Mouse (Mus musculus) thymus, adult 18-20 months (tissue): Measurements from ENCODE around the gene Neu2.

Experiments used
- DNase-seq, 2 experiments: peaks; one replicate each; pipeline ENCODE4 v3.0.0; 2022; ENCODE audit warnings: mixed read lengths in 2 of 2

Gene Neu2

DNA sequence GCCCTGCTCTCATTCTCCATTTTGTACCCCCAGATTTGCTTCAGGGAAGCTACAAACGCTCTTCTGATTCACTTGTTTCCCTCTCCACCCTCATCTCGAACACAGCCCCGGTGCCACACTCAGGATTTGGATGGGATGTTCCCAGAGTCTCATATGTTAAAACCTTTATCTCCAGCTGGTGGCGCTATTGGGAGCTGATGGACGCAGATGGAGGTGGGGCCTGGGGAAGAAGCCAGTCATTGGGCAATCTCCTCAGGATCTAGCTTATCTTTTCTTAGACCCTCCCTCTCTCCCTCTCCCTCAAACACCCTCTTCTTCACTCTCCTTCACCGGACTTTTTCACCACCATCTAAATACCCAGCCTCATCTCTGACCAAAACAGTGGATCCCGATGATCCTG lies 31.9 kb downstream of the Neu2 start:
- DNase-seq = no peak

DNA sequence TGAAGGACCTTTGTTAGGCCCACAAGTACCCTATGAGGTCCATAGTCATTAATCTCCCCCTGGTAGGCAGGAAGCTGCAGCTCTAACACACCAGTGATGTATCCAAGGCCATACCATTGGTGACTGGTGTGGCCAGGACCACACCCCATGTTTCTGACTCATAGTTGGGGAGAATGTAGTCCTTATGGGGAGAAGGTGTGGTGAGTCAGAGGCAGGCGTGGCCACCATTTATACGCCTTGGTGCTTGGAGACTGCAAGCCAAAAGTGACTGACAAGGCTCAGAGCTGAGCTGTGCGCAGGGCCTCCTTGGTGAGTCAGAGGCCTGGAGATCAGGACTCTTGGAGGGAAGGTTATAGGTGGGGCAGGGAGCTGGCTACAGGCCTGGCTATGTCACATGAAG lies 41.3 kb downstream of the Neu2 start:
- no peak for DNase-seq

DNA sequence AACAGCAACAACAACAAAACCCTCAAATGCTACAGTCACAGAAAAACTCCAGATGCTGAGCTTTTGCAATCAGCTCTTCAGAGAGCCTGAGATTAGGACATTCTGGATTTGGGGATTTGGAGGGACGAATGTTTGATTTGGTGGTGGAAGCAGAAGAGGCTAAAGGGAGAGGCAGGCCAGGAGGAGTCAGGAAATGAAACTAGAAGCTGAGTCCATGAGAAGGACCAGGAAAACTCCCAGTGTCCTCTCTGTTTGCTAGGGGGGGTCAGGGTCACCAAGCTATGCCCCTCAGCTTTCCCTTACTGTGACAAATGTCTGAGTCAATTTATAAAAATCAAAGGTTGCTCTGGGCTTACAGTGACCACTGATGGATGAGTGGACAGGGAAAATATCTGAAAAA lies 43.9 kb downstream of the Neu2 start:
- no peak for DNase-seq

DNA sequence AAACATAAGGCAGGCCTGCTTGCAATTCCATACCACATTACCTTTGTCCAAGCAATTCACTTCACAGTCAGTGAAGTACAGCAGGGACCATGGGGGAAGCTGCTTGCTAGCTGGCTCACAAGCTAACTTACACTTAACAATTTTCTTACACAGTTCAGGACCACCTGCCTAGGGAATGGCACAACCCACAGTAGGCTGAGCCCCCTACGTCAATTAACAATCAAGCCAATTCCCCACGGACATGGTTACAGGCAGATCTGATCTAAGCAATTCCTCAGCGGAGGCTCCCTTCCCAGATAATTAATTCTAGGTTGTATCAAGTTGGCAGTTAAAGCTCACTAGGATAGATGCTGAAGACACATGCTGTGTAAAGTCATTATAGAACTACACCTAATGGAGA lies 53.3 kb downstream of the Neu2 start:
- DNase-seq = no peak

DNA sequence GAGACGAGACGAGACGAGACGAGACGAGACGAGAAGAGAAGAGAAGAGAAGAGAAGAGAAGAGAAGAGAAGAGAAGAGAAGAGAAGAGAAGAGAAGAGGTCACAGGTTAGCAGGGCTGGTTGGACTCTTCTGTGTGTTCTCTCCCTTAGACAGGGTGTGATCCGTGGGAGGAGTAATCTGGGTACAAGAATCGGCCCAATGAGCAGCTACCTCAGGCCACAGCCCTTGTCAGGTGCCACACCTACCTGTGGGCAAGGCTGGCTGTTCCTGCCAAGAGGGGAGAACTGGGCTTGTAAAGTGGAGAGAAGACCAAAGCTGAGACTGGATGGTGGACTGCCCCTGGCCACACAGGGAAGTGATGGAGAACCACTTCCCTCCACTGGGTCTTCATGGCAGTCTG lies 56.1 kb downstream of the Neu2 start:
- DNase-seq = no peak

DNA sequence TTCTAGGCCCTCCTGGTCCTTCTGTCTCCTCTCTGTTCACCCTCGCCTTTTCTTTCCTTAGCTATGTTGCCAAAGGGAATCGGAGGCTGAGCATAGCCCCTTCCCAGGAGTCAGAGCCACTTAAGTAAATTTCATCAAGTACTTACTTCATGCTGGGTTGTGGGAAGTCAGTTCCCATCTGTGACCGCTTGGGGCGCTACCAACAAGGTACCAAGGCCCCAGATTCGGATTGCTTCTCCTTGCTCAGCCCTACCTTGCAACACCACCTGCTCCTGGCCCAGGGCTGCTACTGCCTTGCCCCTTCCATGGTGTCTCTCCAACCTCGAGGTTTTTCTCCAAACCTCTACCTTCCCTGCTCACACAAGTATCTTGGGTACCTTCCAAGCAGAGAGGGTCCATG lies 58.7 kb downstream of the Neu2 start:
- peak; percentile 15 to 16 for DNase-seq

DNA sequence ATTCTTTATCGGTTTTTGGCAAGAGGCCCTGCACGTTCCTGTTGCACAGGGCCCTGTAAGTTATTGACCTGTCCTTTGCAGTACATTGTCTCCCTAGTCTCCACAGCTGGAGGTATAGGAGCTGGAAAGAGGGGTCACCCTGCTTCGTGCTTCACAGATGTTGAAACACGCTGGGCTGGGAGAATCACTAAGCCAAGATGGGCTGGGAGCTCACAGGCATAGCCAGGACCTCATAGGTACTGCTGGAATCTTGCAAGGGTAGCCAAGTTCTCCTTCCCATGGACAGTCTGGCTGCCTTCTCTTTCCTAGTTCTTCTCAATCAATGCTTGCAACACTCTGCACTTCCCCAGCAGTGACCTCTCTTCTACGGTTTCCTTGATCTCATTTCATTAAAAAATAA lies 63.6 kb downstream of the Neu2 start:
- DNase-seq = no peak

DNA sequence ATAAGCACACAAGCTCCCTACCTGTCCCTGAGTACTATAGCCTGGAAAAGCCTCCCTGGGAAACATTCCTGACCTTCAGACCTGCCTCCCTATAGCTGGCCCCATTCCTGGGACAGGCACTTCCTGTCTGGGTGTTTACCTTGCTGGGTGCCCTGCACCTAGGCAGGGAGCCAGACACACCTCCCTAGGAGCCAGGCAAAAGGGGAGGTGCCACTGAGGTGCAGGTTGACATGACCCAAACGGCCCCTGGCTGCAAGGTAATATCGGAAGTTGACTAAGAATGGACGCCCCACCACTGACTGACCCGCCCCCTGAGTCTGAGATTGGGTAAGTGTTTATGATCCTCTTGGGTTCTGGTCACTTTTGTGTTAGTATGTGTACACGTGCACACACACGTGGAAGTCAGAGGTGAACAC lies 64.1 kb downstream of the Neu2 start, which contains the start of gene Ngef:
Ngef (minus strand) TSS at position 71 of the 416 bp plus-strand sequence.
- DNase-seq = no peak

DNA sequence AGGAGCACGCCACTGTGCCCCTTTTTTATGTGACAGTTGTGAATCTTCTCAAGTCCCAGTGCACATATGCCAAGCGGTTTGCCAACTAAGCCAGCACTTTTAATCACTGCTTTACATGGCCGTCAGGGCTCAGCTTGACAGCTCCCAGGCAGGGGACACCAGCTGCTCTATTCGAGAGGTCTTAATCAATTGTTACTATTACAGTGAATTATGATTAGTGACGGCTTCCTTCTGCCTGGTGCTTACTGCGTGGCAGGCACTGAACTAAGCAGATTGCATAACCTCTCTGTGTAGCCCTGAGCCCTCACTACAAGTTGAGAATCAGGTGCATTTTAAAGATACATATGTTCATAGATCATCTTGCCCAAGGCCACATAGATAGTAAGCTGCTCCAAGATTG lies 64.7 kb downstream of the Neu2 start:
- no peak for DNase-seq

DNA sequence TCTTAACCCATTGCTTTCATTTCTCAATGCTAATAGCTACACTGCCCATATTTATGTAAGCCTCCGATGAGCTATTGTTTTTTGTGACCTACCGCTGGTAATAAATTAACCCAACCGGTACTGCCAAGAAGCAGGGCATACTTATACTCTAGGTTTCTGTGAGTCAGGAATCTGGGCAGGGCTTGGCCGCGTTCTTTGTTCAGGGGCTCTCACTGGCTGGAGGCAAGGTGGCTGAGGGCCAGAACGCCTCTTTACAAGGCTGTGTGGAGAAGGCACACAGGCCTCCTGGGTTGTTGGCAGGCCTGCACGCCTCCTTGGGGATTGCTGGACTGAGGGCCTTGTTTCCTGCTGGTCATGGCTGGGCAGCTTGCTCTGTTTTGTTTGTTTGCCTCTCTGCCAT lies 65.1 kb downstream of the Neu2 start:
- DNase-seq = no peak

DNA sequence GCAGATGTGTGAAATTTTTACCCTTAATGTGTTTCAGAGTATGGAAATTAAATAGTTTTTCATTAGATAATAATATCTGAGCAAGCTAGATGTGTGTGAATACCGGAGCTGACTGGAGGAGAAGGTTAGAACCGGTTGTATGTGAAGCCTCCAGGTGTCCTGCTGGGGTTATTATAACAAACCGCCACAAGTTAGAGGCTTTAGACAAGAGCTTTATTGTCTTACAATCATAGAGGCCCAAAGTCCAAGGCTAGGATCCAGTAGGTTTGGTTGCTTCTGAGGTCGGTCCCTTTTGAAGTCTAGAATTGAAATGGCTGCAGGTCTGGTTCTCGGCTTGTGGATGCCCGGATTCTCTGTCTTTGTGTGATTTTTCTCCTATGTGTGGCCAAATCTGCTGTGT lies 69.3 kb downstream of the Neu2 start:
- no peak for DNase-seq

DNA sequence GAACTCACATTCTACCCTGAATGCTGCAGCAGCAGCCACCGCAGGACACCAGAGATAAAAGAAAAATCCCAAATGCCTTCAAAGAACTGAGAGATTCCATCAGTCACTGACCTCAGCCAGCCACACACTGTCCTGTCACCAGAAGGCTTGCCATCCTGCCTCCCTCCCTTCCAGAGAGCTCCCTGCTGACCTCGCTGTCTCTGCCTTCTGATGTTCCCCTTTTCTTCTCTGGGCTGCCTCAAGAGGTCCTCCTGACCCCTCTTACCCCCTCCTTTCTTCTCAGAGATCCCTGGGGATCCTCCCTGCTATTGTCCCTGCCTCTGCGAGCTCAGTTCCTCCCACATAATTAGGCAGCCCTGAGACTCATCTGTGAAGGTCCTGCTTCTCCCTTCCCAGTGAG lies 71.1 kb downstream of the Neu2 start:
- DNase-seq = no peak

DNA sequence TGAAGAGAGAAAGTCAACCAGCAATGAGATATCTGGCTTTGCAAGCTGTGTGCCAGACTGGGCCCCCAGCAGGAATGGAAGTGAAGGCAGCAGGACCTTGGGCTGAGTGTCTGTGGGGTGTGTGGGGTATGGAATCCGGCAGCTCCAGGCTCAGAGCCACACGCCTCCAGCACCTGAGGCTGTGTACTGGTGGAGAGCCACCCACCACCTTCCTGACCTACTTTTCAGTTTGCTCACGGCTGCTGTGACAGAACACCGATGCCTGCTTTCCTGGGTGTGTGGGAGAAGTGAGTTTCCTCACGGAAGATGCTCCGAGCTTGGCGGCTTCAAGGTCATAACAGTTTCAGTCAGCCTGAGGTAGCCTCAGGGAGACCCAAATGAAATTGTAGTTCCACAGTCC lies 79.5 kb downstream of the Neu2 start:
- DNase-seq = no peak

DNA sequence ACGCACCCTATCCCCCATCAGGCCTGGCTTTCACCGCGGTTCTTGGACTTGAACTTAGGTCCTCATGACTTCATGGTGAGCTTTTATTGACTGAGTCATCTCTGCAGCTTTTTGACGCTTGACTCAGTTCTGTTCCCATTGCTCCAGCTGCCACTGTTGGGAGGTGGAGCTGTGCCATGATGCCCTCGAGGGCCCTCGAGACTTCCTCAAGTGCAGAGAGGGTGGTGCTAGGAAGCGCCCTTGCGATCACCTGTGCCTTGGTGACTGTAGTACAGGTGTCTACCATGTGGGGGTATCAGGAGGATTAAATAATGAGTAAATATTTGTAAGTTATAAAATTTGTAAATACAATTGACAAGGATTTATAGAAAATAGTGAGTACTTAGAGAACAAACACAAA lies 80.3 kb downstream of the Neu2 start:
- no peak for DNase-seq

DNA sequence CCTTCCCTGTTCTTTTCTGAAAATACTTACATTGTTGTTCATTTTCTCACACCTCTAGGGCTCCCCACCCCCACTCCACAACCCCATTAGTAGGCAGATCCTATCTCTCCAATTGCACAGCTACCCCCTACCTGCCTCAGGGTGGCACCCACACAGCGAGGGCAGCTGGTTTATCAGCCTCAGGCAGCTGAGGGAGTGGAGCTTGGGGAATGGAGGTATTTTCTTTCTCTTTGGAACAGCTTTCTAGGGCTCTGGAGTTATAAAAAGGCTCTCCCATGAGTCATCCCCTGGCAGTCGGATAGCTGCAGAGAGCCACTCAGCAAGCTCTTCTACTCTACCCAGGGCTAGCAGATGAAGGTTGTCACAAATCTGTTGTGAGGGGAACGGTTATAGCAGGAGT lies 84.6 kb downstream of the Neu2 start:
- DNase-seq = no peak

DNA sequence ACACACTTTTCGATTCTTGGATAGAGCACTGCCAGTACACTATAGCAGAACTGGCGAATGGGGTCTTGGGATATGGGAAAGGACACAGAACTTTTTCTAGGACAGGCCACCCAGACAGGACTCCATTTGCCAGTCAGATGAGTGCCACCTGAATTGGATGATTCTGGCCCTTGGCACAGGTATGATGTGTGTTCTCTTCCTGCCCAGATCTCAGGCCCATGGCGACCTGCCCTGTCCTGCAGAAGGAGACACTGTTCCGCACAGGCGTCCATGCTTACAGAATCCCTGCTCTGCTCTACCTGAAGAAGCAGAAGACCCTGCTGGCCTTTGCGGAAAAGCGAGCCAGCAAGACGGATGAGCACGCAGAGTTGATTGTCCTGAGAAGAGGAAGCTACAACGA lies 85.0 kb downstream of the Neu2 start:
- no peak for DNase-seq

DNA sequence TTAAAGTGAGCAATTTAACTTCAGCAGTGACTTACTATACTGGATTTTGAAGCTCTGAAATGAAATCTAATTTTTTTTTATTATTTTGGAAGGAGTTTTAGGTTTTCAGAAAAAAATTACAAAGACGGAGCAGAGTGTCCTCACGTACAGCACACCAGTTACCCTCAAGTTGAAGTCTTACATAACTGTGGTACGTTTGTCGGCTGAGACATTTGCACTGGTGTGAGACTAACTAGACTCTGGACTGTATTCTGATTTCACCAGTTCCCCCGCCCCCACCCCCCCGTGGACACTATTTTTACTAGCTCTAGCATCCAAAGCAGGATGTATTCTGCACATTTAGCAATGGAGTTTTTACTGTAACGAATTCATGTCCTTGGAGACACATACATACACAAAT lies 90.8 kb downstream of the Neu2 start:
- no peak for DNase-seq

DNA sequence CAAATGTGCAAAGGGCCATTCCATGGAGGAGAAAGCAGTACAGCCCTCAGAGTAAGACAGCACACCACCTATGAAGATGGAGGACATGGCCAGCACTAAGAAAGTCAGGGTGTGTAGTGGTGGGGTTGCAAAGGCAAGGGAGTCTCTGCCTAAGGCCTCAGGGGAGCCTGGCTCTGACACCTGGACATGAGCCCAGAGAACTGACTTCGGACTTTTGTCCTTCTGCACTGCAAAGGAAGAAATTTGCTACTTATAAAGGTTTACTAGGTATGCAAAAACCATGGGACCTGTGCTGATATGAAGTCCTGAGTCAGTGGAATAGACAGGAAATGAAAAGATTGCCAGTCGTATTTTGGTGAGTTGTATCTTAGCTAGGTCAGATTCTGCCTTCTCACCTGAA lies 92.1 kb downstream of the Neu2 start:
- DNase-seq = no peak

DNA sequence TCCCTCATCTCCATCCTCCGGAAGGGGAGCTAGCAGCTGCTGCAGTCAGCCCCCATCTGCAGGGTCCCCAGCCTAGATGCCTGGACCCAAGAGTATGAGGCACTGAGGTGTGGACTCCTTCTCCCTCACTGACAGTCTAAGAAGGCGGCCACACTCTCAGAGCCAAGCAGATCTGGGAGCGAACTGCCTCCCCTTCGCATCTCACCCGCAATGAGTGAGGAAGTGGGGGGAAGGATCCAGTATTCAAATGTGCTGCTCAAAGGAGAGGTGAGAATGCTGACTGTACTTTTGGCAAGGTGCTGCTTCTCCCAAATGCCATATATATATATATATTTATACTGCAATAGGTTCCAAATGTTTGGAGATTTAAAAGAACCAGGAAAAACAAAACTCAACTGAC lies 93.7 kb downstream of the Neu2 start:
- no peak for DNase-seq

DNA sequence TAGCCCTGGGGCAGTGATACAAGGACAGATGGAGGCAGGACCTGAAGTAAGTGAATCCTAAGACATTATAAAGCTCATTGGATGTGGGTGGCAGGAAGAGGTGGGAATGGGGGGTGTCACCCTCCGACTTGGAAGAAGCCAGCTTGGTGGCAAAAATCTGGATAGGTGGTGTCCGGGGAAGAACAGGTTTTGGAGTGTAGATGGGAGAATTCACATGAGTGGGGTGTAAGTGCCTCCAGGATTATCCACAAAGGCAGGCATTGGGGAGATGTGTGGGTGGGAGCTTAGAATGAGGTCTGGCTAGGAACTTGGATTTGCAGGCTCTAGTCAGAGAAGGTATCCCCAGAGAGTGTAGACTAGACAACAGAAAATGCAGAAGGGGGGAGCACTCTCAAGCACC lies 95.6 kb downstream of the Neu2 start:
- no peak for DNase-seq

DNA sequence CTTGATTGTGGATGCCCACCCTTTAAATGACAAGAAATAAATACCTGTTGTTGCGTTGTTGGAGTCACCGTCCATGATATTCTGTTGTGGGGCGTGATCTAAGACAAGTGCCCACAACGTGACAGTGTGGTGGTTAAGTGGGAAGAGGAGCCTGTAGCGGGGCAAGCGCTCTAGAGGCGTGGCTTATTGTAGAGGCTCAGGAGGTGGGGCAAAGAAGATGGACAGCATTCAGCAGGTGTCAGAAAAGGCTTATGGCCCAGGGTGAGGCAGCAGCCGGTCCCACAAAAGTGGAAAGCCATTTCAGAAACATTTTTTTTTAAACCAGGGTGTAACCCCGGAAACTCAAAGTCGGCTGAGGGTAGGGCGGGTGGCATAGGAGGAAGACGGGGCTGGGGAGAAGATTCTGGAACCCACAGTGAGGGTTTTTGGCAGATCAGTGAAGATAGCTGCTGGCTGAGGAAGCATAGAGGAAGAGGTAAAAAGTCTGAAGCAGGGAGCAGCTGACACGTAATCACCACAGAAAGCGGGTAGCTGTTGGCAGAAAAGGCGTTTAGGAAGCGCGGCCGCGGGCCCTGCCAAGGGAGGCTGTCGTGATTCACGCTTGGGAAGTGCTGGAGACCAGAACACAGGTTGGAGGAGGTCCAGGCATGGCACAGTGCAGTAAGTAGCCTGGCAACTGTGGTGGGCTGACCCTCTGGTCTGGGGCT lies 97.8 kb downstream of the Neu2 start:
- peak; percentile 30 to 64 for DNase-seq

DNA sequence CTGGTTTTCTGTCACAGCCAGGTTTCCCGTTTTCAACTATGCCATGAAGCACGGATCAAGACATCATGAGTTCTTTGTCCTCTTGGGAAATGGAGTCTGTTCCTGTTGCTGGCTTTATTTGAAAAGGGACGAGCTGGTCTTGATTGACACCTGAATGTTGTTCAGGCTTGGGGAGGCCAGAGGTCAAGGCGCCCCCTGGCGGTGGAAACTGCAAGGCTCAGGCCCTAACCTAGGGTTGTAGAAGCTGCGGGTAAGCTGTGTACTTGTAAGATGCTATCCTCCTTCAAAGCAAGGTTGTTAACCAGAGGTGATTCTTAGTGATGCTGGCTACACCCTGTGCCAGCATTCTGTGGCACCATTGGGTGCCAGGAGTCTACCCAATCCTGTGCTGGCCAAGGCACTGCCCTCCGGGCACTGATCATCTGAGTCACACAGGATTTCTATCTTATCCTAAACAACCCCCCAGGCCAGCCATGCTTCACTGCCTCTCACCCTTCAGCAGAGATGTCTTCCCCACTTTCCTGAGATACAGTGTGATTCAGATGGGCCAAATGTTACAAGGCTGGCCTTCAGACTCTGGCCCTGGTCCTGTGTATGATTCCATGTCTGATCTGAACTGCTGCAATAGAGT lies 98.8 kb downstream of the Neu2 start:
- DNase-seq = peak; percentile 52 to 59

DNA sequence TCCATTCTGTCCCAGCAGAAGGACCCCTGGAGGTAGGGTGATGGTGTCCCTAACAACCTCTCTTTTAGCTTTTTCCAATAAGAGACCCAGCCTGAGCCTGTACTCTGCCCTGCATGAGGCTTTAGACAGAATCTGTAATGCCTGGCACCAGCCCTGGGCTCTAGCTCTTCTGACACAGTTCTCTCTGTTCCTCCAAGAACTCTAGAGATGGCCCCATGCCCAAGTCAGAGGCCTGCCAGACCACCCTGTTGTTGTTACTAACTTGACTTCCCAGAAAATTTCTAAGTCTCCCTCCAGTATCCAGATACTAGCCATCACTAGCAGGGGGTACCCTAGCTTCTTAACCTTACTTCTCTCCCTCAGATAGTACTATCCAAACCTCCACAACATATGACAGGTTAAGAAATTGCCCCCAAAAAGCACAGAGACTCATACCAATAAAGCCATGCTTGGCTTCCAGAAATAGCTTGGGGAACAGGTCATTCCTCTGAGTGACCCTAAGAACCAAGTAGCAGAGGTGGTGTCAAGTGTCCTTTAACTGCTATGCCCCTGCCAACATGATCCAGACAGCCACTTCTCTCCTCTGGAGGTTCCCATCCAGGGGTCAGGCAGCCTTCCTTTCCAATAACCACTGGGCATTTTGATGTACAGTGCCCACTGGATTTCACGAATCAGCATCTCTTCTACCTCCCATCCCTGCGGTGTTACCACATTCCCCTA lies 105.0 kb downstream of the Neu2 start:
- DNase-seq = no peak

DNA sequence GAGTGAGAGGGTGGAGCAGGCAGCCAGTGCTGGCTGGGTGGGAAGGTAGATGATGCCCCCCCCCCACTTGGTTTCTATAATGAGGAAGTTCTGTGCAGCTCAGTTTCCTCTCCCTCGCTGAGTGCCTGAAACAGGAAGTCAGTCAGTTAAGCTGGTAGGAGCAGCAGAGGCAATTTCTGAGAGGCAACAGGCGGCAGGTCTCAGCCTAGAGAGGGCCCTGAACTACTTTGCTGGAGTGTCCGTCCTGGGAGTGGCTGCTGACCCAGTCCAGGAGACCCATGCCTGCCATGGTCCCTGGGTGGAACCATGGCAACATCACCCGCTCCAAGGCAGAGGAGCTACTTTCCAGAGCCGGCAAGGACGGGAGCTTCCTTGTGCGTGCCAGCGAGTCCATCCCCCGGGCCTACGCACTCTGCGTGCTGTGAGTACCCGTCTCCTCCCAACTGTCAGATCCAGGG lies 110.6 kb downstream of the Neu2 start, which contains the start of gene Inpp5d:
Inpp5d (plus strand) TSS at position 102 of the 458 bp plus-strand sequence.
- DNase-seq = peak; percentile 39 to 72
